Mouse (Mus musculus): Measurements from ENCODE around the gene Il16. TPM values are rescaled to one million over a fixed set of nuclear protein-coding genes. Genes with fewer than 3 reads are reported as not detected.

Gene Il16
- polyA plus RNA-seq, 1 experiment = 70.7 TPM

- Histone ChIP-seq H3K4me1 (ENCODE audit: control insufficient read depth, insufficient read depth, insufficient read length) (no peaks in the 10 kb centered on the region), H3K27me3 (ENCODE audit: control insufficient read depth, insufficient read depth, low read length) (no peaks in the 10 kb centered on the region), H3K36me3 (ENCODE audit: control insufficient read depth, insufficient read depth, low read length) (no peaks in the 10 kb centered on the region), H3K4me3 (ENCODE audit: extremely low read depth, insufficient read depth, insufficient read length) (no peak overlapping the region), H3K27ac (ENCODE audit: insufficient read depth, low read length) (no peak overlapping the region)
- TF ChIP-seq CTCF (IDR thresholded peaks at IDR 0.05; ENCODE audit: extremely low read depth, insufficient read depth, insufficient read length, insufficient replicate concordance) (no peak), POLR2A (IDR thresholded peaks at IDR 0.05; ENCODE audit: low read depth, low read length) (no peak)
- WGBS = 93% methylated on average over 4 of the region's 4 CpGs
- no peak for DNase-seq (ENCODE audit: low read depth in 1 of 2, low spot score in 2 of 2)
These were observed 1.3 kb downstream of the Il16 start for GRCm38 (mm10) chr7:83744250-83744649.

- DNase-seq (ENCODE audit: low read depth in 1 of 2, low spot score in 2 of 2) = no peak
- no peak overlapping the region for H3K4me3 ChIP-seq (ENCODE audit: extremely low read depth, insufficient read depth, insufficient read length)
- H3K4me1 ChIP-seq (ENCODE audit: control insufficient read depth, insufficient read depth, insufficient read length) = no peaks in the 10 kb centered on the region
- no peak overlapping the region for H3K27ac ChIP-seq (ENCODE audit: insufficient read depth, low read length)
- no peak for TF ChIP-seq CTCF (IDR thresholded peaks at IDR 0.05; ENCODE audit: extremely low read depth, insufficient read depth, insufficient read length, insufficient replicate concordance)
- no peak for TF ChIP-seq POLR2A (IDR thresholded peaks at IDR 0.05; ENCODE audit: low read depth, low read length)
- WGBS = 42% methylated on average over 3 of the region's 3 CpGs
- H3K36me3 ChIP-seq (ENCODE audit: control insufficient read depth, insufficient read depth, low read length) = no peaks in the 10 kb centered on the region
- no peaks in the 10 kb centered on the region for H3K27me3 ChIP-seq (ENCODE audit: control insufficient read depth, insufficient read depth, low read length)
These were observed 2.8 kb downstream of the Il16 start for GRCm38 (mm10) chr7:83742690-83743089.

- H3K27ac ChIP-seq (ENCODE audit: insufficient read depth, low read length) = no peak overlapping the region
- TF ChIP-seq POLR2A (IDR thresholded peaks at IDR 0.05; ENCODE audit: low read depth, low read length) = no peak
- TF ChIP-seq CTCF (IDR thresholded peaks at IDR 0.05; ENCODE audit: extremely low read depth, insufficient read depth, insufficient read length, insufficient replicate concordance) = no peak
- no peaks in the 10 kb centered on the region for H3K27me3 ChIP-seq (ENCODE audit: control insufficient read depth, insufficient read depth, low read length)
- 60% methylated on average over 2 of the region's 2 CpGs for WGBS
- no peaks in the 10 kb centered on the region for H3K36me3 ChIP-seq (ENCODE audit: control insufficient read depth, insufficient read depth, low read length)
- DNase-seq (ENCODE audit: low read depth in 1 of 2, low spot score in 2 of 2) = no peak
- no peaks in the 10 kb centered on the region for H3K4me1 ChIP-seq (ENCODE audit: control insufficient read depth, insufficient read depth, insufficient read length)
- no peak overlapping the region for H3K4me3 ChIP-seq (ENCODE audit: extremely low read depth, insufficient read depth, insufficient read length)
These were observed 3.5 kb downstream of the Il16 start for GRCm38 (mm10) chr7:83742026-83742425.

- Histone ChIP-seq H3K4me1 (ENCODE audit: control insufficient read depth, insufficient read depth, insufficient read length) (no peaks in the 10 kb centered on the region), H3K4me3 (ENCODE audit: extremely low read depth, insufficient read depth, insufficient read length) (no peak overlapping the region), H3K36me3 (ENCODE audit: control insufficient read depth, insufficient read depth, low read length) (no peaks in the 10 kb centered on the region), H3K27me3 (ENCODE audit: control insufficient read depth, insufficient read depth, low read length) (no peaks in the 10 kb centered on the region), H3K27ac (ENCODE audit: insufficient read depth, low read length) (peak overlapping the region; percentile 1; the same call in 1 of the 2 replicates)
- DNase-seq (ENCODE audit: low read depth in 1 of 2, low spot score in 2 of 2) = no peak
- WGBS = 77% methylated on average over 7 of the region's 7 CpGs
- no peak for TF ChIP-seq POLR2A (IDR thresholded peaks at IDR 0.05; ENCODE audit: low read depth, low read length)
- TF ChIP-seq CTCF (IDR thresholded peaks at IDR 0.05; ENCODE audit: extremely low read depth, insufficient read depth, insufficient read length, insufficient replicate concordance) = no peak
These were observed 5.7 kb downstream of the Il16 start for GRCm38 (mm10) chr7:83739680-83740310.

GRCm38 (mm10) chr7:83738623-83739462, 6.7 kb downstream of the Il16 start:
- Histone ChIP-seq H3K36me3 (ENCODE audit: control insufficient read depth, insufficient read depth, low read length) (no peaks in the 10 kb centered on the region), H3K4me1 (ENCODE audit: control insufficient read depth, insufficient read depth, insufficient read length) (no peaks in the 10 kb centered on the region), H3K27ac (ENCODE audit: insufficient read depth, low read length) (no peak overlapping the region), H3K27me3 (ENCODE audit: control insufficient read depth, insufficient read depth, low read length) (no peaks in the 10 kb centered on the region), H3K4me3 (ENCODE audit: extremely low read depth, insufficient read depth, insufficient read length) (no peak overlapping the region)
- DNase-seq (ENCODE audit: low read depth in 1 of 2, low spot score in 2 of 2) = no peak
- WGBS = 75% methylated on average over 10 of the region's 10 CpGs
- TF ChIP-seq CTCF (IDR thresholded peaks at IDR 0.05; ENCODE audit: extremely low read depth, insufficient read depth, insufficient read length, insufficient replicate concordance) = no peak
- TF ChIP-seq POLR2A (IDR thresholded peaks at IDR 0.05; ENCODE audit: low read depth, low read length) = no peak

- TF ChIP-seq CTCF (IDR thresholded peaks at IDR 0.05; ENCODE audit: extremely low read depth, insufficient read depth, insufficient read length, insufficient replicate concordance) (no peak), POLR2A (IDR thresholded peaks at IDR 0.05; ENCODE audit: low read depth, low read length) (no peak)
- Histone ChIP-seq H3K27me3 (ENCODE audit: control insufficient read depth, insufficient read depth, low read length) (no peaks in the 10 kb centered on the region), H3K4me3 (ENCODE audit: extremely low read depth, insufficient read depth, insufficient read length) (no peak overlapping the region), H3K4me1 (ENCODE audit: control insufficient read depth, insufficient read depth, insufficient read length) (no peaks in the 10 kb centered on the region), H3K36me3 (ENCODE audit: control insufficient read depth, insufficient read depth, low read length) (no peaks in the 10 kb centered on the region), H3K27ac (ENCODE audit: insufficient read depth, low read length) (no peak overlapping the region)
- 84% methylated on average over 6 of the region's 6 CpGs for WGBS
- DNase-seq (ENCODE audit: low read depth in 1 of 2, low spot score in 2 of 2) = no peak
These were observed 7.5 kb downstream of the Il16 start for GRCm38 (mm10) chr7:83737914-83738490.
